Mouse (Mus musculus): Measurements from ENCODE around the gene Poln.

Poln gene

DNA sequence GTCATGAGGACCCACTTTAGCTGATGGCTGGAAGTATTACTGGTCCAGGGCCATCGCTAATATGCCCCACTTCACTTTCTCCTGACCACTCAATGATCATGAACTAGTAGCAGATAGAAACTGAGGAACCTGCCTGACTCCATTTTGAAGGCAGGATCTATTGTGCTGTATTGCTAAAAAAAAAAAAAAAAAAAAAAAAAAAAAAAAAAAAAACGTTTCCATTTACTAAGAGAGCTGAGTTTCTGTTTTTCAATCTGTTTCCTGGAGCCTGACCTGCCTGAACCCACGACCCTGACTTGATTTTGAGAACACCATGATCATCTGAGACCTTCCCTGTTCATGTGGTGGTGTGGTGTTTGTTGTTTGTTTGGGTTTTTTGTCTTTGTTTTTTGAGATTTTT, 193.0 kb downstream of the Poln start:
- DNase-seq, result no peak

DNA sequence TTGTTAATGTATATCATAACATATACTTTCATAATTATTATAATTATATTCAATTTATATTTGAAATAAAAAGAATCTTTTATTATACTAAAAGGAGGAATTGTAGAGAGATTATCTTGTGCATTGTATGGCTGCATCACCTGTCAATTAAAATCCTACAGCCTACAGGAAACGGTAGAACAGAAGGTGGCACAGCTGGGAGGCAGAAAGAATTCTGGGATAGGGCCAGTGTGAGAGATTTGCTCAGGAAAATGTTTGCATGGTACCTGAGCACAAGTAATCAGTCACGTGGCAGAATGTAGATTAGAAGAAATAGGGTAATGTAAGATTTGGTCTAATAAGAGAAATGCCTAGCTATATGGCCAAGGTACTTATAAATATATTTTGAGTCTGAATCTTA, 194.5 kb downstream of the Poln start:
- no peak for DNase-seq

GRCm38 (mm10) chr5:33959382-33959781, 209.9 kb downstream of the Poln start:
- no peak for DNase-seq

All from lung, adult 18-20 months (tissue).